Mouse (Mus musculus): Measurements from ENCODE around the gene C87499.

DNA sequence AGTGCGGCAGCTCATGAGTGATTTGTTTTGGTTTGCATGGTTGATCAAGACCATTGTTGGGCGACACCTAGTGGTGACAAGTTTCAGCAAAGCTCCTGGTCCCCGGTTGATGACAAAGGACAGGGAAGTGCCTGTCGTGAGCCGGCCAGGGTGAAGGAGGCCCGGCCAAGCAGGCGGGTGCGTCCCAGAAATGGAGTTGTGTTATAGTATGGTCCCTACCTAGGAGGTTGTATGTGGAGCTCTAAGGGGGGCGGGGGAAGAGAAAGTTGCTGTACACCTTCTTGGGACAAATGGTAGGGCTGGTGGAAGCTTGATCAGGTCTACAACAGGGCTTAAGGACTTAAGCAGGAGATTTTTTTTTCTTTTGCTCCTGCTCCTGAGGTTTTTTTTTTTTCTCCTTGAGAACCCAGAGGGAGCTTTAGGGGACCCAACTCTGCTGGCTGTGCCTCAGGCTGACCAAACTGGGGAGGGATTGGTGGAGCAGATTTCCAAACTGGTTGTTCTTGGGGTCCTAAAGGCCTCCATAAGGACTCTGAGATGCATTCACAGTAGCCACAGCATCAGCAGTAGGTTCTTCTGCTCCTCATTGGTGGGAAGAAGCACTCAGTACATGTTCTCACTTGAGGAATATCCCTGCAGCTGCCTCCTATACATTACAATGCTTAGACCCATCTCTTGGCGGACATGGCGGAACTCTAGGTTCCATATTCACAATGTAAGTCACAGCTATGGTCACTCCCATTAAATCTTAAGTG, 7.0 kb upstream of the C87499 start:
- no peak for TF ChIP-seq POLR2A (IDR thresholded peaks at IDR 0.05; ENCODE audit: low read depth, low read length)
- no peak for TF ChIP-seq JUND (conservative IDR thresholded peaks at IDR 0.05; ENCODE audit: low read depth, low read length)
- TF ChIP-seq USF1 (IDR thresholded peaks at IDR 0.05; ENCODE audit: low read depth, low read length) = no peak
- peak; percentile 66 to 84 for TF ChIP-seq CTCF (conservative IDR thresholded peaks at IDR 0.05 in 1 of 2, IDR thresholded peaks at IDR 0.05 in 1 of 2; ENCODE audit: low read depth in 2 of 2, low read length in 2 of 2)
- 0 out of 2 replicates have a peak, but pooled peaks have one; percentile 12 for TF ChIP-seq E2F4 (IDR thresholded peaks at IDR 0.05; ENCODE audit: insufficient replicate concordance, low read depth, low read length)
- TF ChIP-seq MAX (IDR thresholded peaks at IDR 0.05; ENCODE audit: low read length) = no peak
- no peak for TF ChIP-seq TCF12 (IDR thresholded peaks at IDR 0.05; ENCODE audit: low read depth, low read length)
- no peak for TF ChIP-seq ZMIZ1 (IDR thresholded peaks at IDR 0.05; ENCODE audit: low read depth, low read length)
- no peak for TF ChIP-seq SMC3 (IDR thresholded peaks at IDR 0.05; ENCODE audit: low read depth, low read length)

Data from CH12.LX (cell line).